Mouse (Mus musculus) B cell, adult (primary cell): ENCODE measurements around the gene Gm38655. TPM values are rescaled to one million over a fixed set of nuclear protein-coding genes. Genes with fewer than 3 reads are reported as not detected.

Experiments used
- total RNA-seq: library from RNA; stranded (reverse); gene quantifications from 4 replicates; pipeline ENCODE4 v1.2.4, GENCODE M21; 2023; ENCODE audit not compliant: inconsistent age

Gm38655 gene
- not detected in 4 replicates for total RNA-seq

DNA sequence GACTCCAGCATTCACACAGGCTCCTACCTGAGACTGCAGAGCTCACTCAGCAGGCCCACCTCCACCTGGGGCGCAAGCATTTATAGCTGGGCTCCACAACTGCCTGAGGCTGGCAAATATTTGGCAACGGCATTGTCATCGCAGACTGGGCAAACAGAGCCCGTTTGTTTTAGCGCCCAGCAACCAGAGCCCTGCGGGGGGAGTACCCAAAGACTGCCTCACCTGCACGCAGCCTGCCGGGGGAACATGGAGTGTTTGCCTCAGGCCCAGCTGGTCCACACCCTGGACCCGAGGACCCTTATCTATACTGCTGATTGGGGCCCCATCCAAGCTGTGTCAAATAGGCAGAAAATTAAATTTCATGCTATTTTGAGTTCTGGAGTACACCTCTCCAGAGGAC, at the start of gene Gm38655:
TSS of gene Gm38655 (minus strand) at position 61 of the 400 bp plus-strand sequence.

DNA sequence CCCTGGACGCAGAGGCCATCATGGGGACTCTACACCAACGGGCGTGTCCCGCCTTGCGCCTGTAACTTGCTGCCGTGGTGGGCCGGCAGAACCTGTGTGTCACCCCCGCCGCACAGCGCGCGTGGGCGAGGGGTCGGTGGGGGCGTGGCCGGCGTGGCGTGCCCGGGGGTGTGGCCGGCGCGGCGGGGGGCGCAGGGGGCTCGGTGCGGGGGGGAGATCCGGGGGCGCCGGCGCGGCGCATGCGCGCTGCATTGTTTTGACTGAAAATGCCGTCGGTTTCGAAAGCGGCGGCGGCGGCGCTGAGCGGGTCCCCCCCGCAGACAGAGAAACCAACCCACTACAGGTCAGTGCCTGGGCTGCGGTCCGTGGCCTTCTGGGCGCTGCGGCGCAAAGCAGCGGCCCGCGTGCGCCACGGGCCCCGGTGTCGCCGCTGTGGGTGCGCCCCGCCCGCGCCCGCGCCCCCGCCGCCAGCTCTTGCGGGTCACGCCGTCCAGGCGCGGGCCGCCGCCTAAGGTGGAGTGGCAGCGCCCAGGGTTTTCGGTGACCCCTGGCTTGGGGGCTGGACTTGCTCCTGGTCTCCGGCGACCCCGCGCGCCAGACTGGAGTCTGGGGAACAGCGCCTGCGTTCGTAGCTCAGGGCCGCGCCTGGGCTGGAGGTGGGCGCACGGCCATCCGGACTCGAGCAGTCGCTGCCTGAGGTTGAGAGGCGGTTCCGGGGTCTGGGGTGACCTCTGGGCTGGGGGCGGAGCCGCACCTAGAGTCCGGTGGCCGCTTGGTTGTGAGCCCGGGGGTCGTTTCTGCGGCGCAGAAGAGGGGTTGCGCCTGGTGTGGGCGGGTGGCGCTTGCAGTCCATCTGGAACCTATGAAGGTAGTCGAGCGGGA, 13.1 kb upstream of the Gm38655 start, which contains the start of gene Unkl:
TSS of gene Unkl (plus strand) at position 248 of the 882 bp plus-strand sequence.

DNA sequence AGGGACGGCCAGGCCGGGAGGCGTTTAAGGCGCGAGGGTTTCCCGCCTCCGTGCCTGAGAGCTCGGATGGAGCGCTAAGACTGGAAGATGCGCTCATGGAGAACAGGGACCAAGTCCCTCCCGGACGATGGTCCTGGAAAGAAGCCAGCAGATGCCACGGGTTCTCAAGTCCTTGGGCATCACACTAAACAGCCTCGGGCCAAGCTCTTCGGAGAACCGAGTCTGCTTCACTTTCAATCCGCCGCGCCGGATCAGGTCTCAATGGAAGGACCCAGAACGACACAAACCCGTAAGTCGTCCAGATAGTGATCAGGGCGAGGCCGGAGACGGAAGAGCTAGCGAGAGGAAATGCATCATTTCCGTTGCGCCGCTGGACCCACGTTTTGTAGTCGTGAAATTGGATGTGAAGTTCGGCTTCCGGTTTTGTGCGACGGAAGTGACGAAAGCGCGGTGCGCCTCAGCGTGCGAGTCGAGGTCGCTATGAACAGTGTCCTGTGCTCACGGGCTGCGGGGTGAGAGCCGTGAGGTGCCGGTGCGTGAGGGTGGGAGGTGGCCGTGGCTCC, 8.9 kb upstream of the Gm38655 start, which contains the start of gene BC003965:
TSS of gene BC003965 (plus strand) at position 426 of the 563 bp plus-strand sequence.

DNA sequence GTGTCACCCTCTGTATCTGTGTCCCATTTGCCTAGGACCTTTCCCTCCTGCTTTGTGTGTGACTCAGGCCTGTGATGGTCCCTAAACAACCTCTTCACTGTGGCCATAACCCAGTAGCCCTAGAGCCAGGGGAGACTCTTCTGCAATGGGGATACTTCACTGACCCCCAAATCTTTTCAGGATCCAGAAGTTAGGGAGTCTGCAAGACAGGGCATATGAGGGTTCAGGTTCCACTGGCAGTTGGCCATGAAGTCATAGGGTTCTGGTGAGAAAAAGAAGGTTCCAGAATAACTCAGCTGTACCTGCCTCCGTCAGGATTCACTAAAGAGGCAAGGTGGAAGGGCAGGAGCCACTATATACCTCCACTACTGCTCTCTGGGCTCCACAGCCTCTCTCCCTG, 13.1 kb downstream of the Gm38655 start, which contains the start of gene Ccdc154:
TSS of gene Ccdc154 (plus strand) at position 301 of the 400 bp plus-strand sequence.

DNA sequence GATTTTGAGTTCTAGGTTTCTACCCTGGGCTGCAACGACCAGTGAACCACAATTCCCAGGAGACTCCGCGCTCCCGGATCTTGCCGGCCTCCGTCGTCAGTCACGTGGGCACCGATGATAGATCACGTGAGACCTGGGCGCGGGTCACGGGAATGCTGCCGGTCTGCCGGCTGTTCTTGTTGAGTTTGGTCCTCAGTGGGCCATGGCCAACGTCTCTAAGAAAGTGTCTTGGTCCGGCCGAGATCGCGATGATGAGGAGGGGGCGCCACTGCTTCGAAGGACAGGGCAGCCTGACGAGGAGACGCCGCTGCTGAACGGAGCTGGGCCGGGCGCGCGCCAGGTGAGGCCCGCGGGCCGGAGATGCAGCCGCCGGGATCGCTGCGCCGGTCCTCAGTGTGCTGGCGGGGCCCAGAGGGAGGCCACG, 42.0 kb downstream of the Gm38655 start, which contains the start of gene Clcn7:
TSS of gene Clcn7 (plus strand) at position 117 of the 424 bp plus-strand sequence.

Other genes with a start within 250 kb of the Gm38655 start
- gene Mapk8ip3, start 238.5 kb downstream of the Gm38655 start, total RNA-seq = 200 to 220 TPM (median 218 TPM) in 4 replicates
- 28.7 to 38.2 TPM (median 33.4 TPM) in 4 replicates for gene Jpt2, start 214.8 kb downstream of the Gm38655 start, total RNA-seq
- 38.2 to 47.6 TPM (median 41.7 TPM) in 4 replicates for gene Cramp1l, start 159.7 kb downstream of the Gm38655 start, total RNA-seq
- 66.0 to 71.9 TPM (median 68.3 TPM) in 4 replicates for gene Ift140, start 159.4 kb downstream of the Gm38655 start, total RNA-seq
- gene Tmem204, start 91.9 kb downstream of the Gm38655 start, total RNA-seq = not detected in 4 replicates
- 30.5 to 38.6 TPM (median 33.5 TPM) in 4 replicates for gene Telo2, start 59.5 kb downstream of the Gm38655 start, total RNA-seq
- not detected in 4 replicates for gene Ptx4, start 54.7 kb downstream of the Gm38655 start, total RNA-seq
- 41.6 to 51.0 TPM (median 43.7 TPM) in 4 replicates for gene Clcn7, start 42.1 kb downstream of the Gm38655 start, total RNA-seq
- gene Ccdc154, start 13.0 kb downstream of the Gm38655 start, total RNA-seq = 0.29 to 0.42 TPM (median 0.36 TPM) in 3 of 4 replicates, not detected in the other
- gene BC003965, start 9.1 kb upstream of the Gm38655 start, total RNA-seq = 14.1 to 16.3 TPM (median 14.7 TPM) in 4 replicates
- 34.3 to 40.5 TPM (median 35.6 TPM) in 4 replicates for gene Unkl, start 12.9 kb upstream of the Gm38655 start, total RNA-seq
- 23.3 to 29.1 TPM (median 27.6 TPM) in 4 replicates for gene Gnptg, start 64.7 kb upstream of the Gm38655 start, total RNA-seq
- 14.8 to 19.8 TPM (median 15.4 TPM) in 4 replicates for gene Tsr3, start 64.7 kb upstream of the Gm38655 start, total RNA-seq
- 0.54 to 2.4 TPM (median 1.2 TPM) in 4 replicates for gene Baiap3, start 80.9 kb upstream of the Gm38655 start, total RNA-seq
- 423 to 464 TPM (median 442 TPM) in 4 replicates for gene Ube2i, start 99.2 kb upstream of the Gm38655 start, total RNA-seq
- not detected in 4 replicates for gene Prss34, start 122.9 kb upstream of the Gm38655 start, total RNA-seq
- not detected in 4 replicates for gene Prss28, start 133.2 kb upstream of the Gm38655 start, total RNA-seq
- gene Prss29, start 143.2 kb upstream of the Gm38655 start, total RNA-seq = not detected in 4 replicates
- not detected in 4 replicates for gene Tpsab1, start 170.1 kb upstream of the Gm38655 start, total RNA-seq
- gene Tpsb2, start 190.8 kb upstream of the Gm38655 start, total RNA-seq = not detected in 4 replicates
- gene Tpsg1, start 193.8 kb upstream of the Gm38655 start, total RNA-seq = not detected in 4 replicates